Mouse (Mus musculus) cerebellum, adult 2 months (tissue): ENCODE measurements at regions not wholly inside any gene's neighbourhood (a gene's known extent, or its start where the extent isn't known, plus 50 kb on each side); places are given as distances from the start of the nearest gene placed in this dataset.

Experiments used
- CTCF ChIP-seq: fragments of 200-500 bp; IDR thresholded peaks from 2 replicates; pipeline ENCODE4 v1.5.1; 2011; ENCODE audit warnings: low read depth, mild to moderate bottlenecking, control low read depth, low read length, moderate library complexity, borderline replicate concordance; ENCODE audit not compliant: insufficient read depth
- POLR2A ChIP-seq: fragments of 200-500 bp; IDR thresholded peaks from 2 replicates; pipeline ENCODE4 v1.6.1; 2011; ENCODE audit warnings: low read length, control low read depth, borderline replicate concordance; ENCODE audit not compliant: insufficient read depth

DNA sequence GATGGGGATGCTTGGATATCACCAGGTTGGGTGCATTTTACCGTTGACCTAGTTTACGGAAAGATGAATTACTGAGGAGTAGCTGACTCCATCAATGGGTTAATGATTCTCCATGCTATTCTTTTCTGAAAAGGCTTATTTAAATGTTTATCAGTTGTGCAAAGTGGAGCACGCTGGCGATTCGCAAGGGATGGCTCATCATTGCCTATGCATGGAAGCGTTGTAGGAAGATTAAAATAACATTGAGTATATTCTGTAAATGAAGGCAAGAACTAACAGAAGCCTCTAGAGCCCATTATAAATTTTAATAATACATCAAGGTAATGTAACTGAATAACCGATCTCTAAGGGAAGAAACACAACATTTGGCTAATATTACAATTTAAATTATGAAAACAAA, 301.6 kb upstream of the Irx1 start:
- TF ChIP-seq CTCF (no peak), POLR2A (no peak)
